Mouse (Mus musculus) heart, embryonic 14.5 days (tissue): ENCODE measurements around the gene Cdh15. TPM values are rescaled to one million over a fixed set of nuclear protein-coding genes. Genes with fewer than 3 reads are reported as not detected.

Experiments used
- ATAC-seq: fragments of 200-750 bp; cut with Nextera tagmentation; 2 replicates; pipeline ENCODE4 v1.8.0; 2017; ENCODE audit warnings: low read depth, moderate TSS enrichment; ENCODE audit not compliant: insufficient number of reproducible peaks, insufficient read depth, low FRiP score
- H3K27ac ChIP-seq, 2 experiments: fragments of 200-500 bp in 1 of 2; fragments of 300-500 bp in 1 of 2; sonication (generic) in 1 of 2; replicated peaks in 1 of 2; 2 replicates each; pipeline ENCODE4 v1.5.1; 2012 to 2014; ENCODE audit warnings: low read depth in 2 of 2, low read length in 2 of 2, control low read depth in 1 of 2, mild to moderate bottlenecking in 1 of 2, mixed read lengths in 1 of 2; ENCODE audit not compliant: control insufficient read depth in 1 of 2, insufficient read depth in 1 of 2
- H3K27me3 ChIP-seq: fragments of 300-500 bp; sonication (generic); 2 replicates; pipeline ENCODE4 v1.6.1; 2014; ENCODE audit warnings: mild to moderate bottlenecking, low read length, control low read depth; ENCODE audit not compliant: control insufficient read depth, insufficient read depth
- H3K36me3 ChIP-seq: fragments of 300-500 bp; sonication (generic); 2 replicates; pipeline ENCODE4 v1.6.1; 2014; ENCODE audit warnings: mild to moderate bottlenecking, control low read depth, low read length, mixed read lengths; ENCODE audit not compliant: control insufficient read depth, insufficient read depth
- H3K4me1 ChIP-seq, 2 experiments: fragments of 200-500 bp in 1 of 2; fragments of 300-500 bp in 1 of 2; sonication (generic) in 1 of 2; 2 replicates each; pipeline ENCODE4 v1.6.1; 2012 to 2014; ENCODE audit warnings: low read length in 2 of 2, control low read depth in 1 of 2, mixed read lengths in 1 of 2; ENCODE audit not compliant: control insufficient read depth in 2 of 2, insufficient read depth in 2 of 2
- H3K4me2 ChIP-seq: fragments of 300-500 bp; sonication (generic); 2 replicates; pipeline ENCODE4 v1.6.1; 2014; ENCODE audit warnings: mild to moderate bottlenecking, low read length
- H3K4me3 ChIP-seq, 2 experiments: fragments of 200-500 bp in 1 of 2; fragments of 300-500 bp in 1 of 2; sonication (generic) in 1 of 2; 2 replicates each; pipeline ENCODE4 v1.5.1; 2012 to 2014; ENCODE audit warnings: low read length in 2 of 2, mild to moderate bottlenecking in 2 of 2, control low read depth in 1 of 2, low read depth in 1 of 2, moderate library complexity in 1 of 2; ENCODE audit not compliant: control insufficient read depth in 1 of 2, insufficient read depth in 1 of 2
- H3K9ac ChIP-seq: fragments of 300-500 bp; sonication (generic); 2 replicates; pipeline ENCODE4 v1.6.1; 2014; ENCODE audit warnings: mild to moderate bottlenecking, low read length
- H3K9me3 ChIP-seq: fragments of 300-500 bp; sonication (generic); 2 replicates; pipeline ENCODE4 v1.6.1; 2016; ENCODE audit warnings: low read length, control low read depth; ENCODE audit not compliant: control insufficient read depth
- whole genome bisulfite sequencing: fragments of 180-500 bp; shearing (Covaris S2); extraction: QIAGEN DNeasy Blood & Tissue Kit; methylation state at CpG from one replicate; pipeline ENCODE4 v1.1.7; 2014; 5-methylcytosine and 5-hydroxymethylcytosine counted together
- polyA plus RNA-seq: library from polyadenylated mRNA; unstranded; fragments of >200 nt; fragmentation: Nextera tagmentation; extraction: Ambion mirVana; gene quantifications from 2 replicates; pipeline ENCODE4 v1.2.1, GENCODE M21; 2014

Gene Cdh15
- polyA plus RNA-seq, 1 experiment from 2014 or later = 0.19 TPM

- WGBS = 63% methylated on average over 8 of the region's 8 CpGs
- Histone ChIP-seq H3K27me3 (no peaks in the 10 kb centered on the region), H3K9me3 (no peaks in the 10 kb centered on the region), H3K9ac (no peak overlapping the region), H3K27ac (no peak overlapping the region), H3K4me2 (no peak overlapping the region), H3K4me3 (no peak overlapping the region), H3K36me3 (no peaks in the 10 kb centered on the region), H3K4me1 (0 out of 4 replicates have a peak, but pooled peaks cover 0 to 2% of the 10 kb centered on the region in 2 experiments)
- no peak for ATAC-seq
Observed at GRCm38 (mm10) chr8:122825408-122825807, 22.4 kb upstream of the Cdh15 start.

- H3K4me2 ChIP-seq = no peak overlapping the region
- 0 out of 4 replicates have a peak, but pooled peaks cover 0 to 2% of the 10 kb centered on the region in 2 experiments for H3K4me1 ChIP-seq
- H3K9ac ChIP-seq = no peak overlapping the region
- H3K36me3 ChIP-seq = no peaks in the 10 kb centered on the region
- H3K9me3 ChIP-seq = no peaks in the 10 kb centered on the region
- 83% methylated on average over 3 of the region's 3 CpGs for WGBS
- H3K27me3 ChIP-seq = no peaks in the 10 kb centered on the region
- no peak overlapping the region for H3K4me3 ChIP-seq
- H3K27ac ChIP-seq = no peak overlapping the region
- no peak for ATAC-seq
Observed at GRCm38 (mm10) chr8:122829396-122829795, 18.4 kb upstream of the Cdh15 start.

GRCm38 (mm10) chr8:122830349-122831061, 17.3 kb upstream of the Cdh15 start:
- WGBS = 37% methylated on average over 8 of the region's 8 CpGs
- H3K4me2 ChIP-seq = no peak overlapping the region
- ATAC-seq = peak; percentile 39; the same call in 1 of the 2 replicates
- no peaks in the 10 kb centered on the region for H3K36me3 ChIP-seq
- H3K9ac ChIP-seq = no peak overlapping the region
- H3K4me1 ChIP-seq = no peaks in the 10 kb centered on the region
- H3K27me3 ChIP-seq = no peaks in the 10 kb centered on the region
- no peak overlapping the region for H3K4me3 ChIP-seq
- no peak overlapping the region for H3K27ac ChIP-seq
- no peaks in the 10 kb centered on the region for H3K9me3 ChIP-seq

- no peak overlapping the region for H3K4me2 ChIP-seq
- H3K4me3 ChIP-seq = no peak overlapping the region
- no peaks in the 10 kb centered on the region for H3K27me3 ChIP-seq
- whole genome bisulfite sequencing = 79% methylated on average over 8 of the region's 8 CpGs
- ATAC-seq = no peak
- H3K27ac ChIP-seq = no peak overlapping the region
- H3K9me3 ChIP-seq = no peaks in the 10 kb centered on the region
- no peak overlapping the region for H3K9ac ChIP-seq
- H3K4me1 ChIP-seq = no peaks in the 10 kb centered on the region
- H3K36me3 ChIP-seq = no peaks in the 10 kb centered on the region
Observed at GRCm38 (mm10) chr8:122834416-122834815, 13.3 kb upstream of the Cdh15 start.

GRCm38 (mm10) chr8:122834971-122835370, 12.8 kb upstream of the Cdh15 start:
- peak; percentile 44; the same call in 1 of the 2 replicates for ATAC-seq
- Histone ChIP-seq H3K9me3 (no peaks in the 10 kb centered on the region), H3K27ac (no peak overlapping the region), H3K4me1 (no peaks in the 10 kb centered on the region), H3K4me2 (no peak overlapping the region), H3K27me3 (no peaks in the 10 kb centered on the region), H3K9ac (no peak overlapping the region), H3K36me3 (no peaks in the 10 kb centered on the region), H3K4me3 (no peak overlapping the region)
- WGBS = 27% methylated on average over 8 of the region's 8 CpGs

- Histone ChIP-seq H3K27ac (no peak overlapping the region), H3K4me1 (peaks cover 0 to 3% of the 10 kb centered on the region in 2 experiments; a peak in 2 of 4 replicates), H3K36me3 (no peaks in the 10 kb centered on the region), H3K4me3 (no peak overlapping the region), H3K9me3 (no peaks in the 10 kb centered on the region), H3K4me2 (no peak overlapping the region), H3K9ac (no peak overlapping the region), H3K27me3 (no peaks in the 10 kb centered on the region)
- 86% methylated on average over 12 of the region's 12 CpGs for WGBS
- ATAC-seq = no peak
Observed at GRCm38 (mm10) chr8:122836199-122836598, 11.6 kb upstream of the Cdh15 start.

GRCm38 (mm10) chr8:122836696-122837095, 11.1 kb upstream of the Cdh15 start:
- H3K9ac ChIP-seq = no peak overlapping the region
- no peak overlapping the region for H3K4me3 ChIP-seq
- H3K36me3 ChIP-seq = no peaks in the 10 kb centered on the region
- H3K4me1 ChIP-seq = peaks cover 0 to 3% of the 10 kb centered on the region in 2 experiments; a peak in 2 of 4 replicates
- ATAC-seq = no peak
- no peaks in the 10 kb centered on the region for H3K27me3 ChIP-seq
- no peak overlapping the region for H3K27ac ChIP-seq
- no peaks in the 10 kb centered on the region for H3K9me3 ChIP-seq
- WGBS = 86% methylated on average over 13 of the region's 13 CpGs
- no peak overlapping the region for H3K4me2 ChIP-seq

GRCm38 (mm10) chr8:122844161-122844560, 3.6 kb upstream of the Cdh15 start:
- H3K36me3 ChIP-seq = no peaks in the 10 kb centered on the region
- peaks cover 11% of the 10 kb centered on the region for H3K27me3 ChIP-seq
- H3K27ac ChIP-seq = no peak overlapping the region
- no peaks in the 10 kb centered on the region for H3K9me3 ChIP-seq
- ATAC-seq = no peak
- no peak overlapping the region for H3K4me2 ChIP-seq
- H3K9ac ChIP-seq = no peak overlapping the region
- WGBS = 60% methylated on average over 3 of the region's 3 CpGs
- peaks cover 13 to 15% of the 10 kb centered on the region in 2 experiments; a peak in 3 of 4 replicates for H3K4me1 ChIP-seq
- H3K4me3 ChIP-seq = no peak overlapping the region
